Mouse (Mus musculus) retina, adult 2 months (tissue): Measurements from ENCODE around the gene Slc16a11.
"Not testable (repeated sequence)": the region's sequence is repeated elsewhere in the genome, so short reads cannot be mapped to it uniquely, and the experiment has no call there.

ENCODE experiments used
- DNase-seq: peaks from one replicate; pipeline ENCODE4 v3.0.0-alpha.2; 2012; ENCODE audit warnings: low read depth, low spot score

Slc16a11 gene

DNA sequence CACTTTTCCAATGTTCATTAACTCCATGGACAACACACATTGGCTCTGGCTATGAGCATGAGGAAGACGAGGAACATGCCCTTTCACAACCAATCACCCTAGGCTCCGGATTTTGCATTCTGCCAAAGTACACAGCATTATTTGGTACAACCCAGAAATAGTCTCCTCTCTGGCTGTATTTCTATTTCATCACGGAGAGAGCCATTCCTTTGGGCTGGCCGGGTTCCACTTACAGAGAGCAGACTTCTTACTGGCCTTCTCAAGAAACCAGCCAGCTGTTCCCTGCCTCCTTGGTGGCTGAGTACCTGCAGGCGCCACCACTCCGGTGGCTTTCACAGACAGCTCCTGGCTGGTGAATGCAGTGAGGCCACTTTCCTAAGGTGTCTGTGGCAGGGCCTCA, at the start of gene Slc16a11:
TSS of gene Slc16a11 (plus strand) at position 330 of the 400 bp plus-strand sequence.
- no peak for DNase-seq

DNA sequence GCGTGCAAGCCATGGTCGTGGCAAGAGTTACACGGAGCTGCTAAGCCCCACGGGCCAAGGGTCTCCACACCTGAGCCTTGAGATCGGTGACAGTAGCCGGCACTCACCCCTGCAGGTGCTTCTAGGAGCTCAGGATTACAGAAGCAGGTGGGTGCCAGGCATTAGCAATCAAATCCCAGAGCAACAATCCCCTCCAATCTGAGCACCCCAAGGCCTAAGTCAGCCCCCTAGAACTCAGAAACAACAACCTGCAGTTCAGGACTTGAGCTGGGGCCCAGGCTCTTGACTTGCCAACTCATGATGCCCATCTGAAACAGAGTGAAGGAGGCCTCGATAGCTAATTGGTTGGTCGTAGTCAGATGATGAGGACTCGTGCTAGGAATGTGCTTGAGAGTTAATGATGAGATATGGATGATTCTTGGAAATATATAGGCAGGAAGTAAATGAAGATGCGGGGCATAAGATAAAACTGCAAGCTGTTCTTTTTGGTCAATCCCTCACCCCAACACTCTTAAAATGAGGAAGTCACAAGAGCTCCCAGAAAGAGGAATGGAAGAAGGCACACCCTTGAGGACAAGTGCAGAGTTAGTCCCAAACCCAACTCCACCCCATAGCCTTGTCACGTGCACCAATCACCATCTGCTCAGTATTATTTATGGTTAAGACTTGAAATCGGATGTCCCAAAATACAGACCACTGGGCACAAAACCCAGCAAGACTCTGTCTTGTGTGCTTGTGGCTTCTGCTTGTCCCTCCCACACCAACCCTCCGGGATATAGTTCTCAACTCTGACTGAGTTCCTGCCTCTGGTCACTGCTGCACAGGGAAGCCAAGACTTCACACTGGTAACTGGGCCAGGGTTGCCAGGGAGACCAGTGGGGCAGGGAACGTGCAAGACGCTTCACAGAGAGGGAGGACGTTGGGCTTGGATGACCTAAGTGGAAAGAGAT, 46.3 kb upstream of the Slc16a11 start:
- no peak for DNase-seq

DNA sequence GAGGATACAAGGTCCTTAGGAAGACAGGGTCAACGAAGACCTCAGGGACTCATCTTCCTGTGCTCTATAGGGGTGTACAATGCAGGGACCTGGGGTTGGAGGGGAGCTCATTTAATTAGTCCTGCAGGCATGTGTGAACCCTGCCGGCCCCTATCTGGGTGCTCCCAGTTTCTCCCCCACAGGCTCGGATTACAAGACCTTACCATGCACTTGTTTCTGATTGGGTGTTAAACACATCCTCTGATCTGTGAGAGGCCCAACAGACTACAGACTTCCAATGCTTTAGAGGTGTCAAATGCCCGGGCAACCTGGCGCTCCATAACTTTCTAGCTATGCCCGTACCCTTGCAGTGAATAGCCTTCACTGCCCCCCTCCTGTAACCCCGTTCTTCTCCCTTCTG, 44.4 kb upstream of the Slc16a11 start:
- no peak for DNase-seq

DNA sequence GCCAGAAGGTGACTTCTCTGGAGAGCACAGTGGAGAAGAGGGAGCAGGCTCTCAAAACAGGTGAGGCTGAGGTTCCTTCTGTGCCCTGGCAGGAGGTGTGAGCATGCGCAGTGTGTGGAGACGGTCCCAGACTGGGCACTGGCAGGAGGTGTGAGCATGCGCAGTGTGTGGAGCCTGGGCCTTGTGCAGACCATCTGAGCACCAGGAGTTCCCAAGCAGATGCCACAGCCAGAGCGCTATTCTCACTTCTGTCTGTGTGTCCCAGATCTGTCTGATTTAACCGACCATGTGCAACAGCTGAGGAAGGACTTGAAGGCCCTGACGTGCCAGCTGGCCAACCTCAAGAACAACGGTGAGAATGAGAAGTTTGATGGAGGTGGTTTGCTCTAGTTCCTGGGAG, 43.1 kb upstream of the Slc16a11 start:
- DNase-seq = not testable (repeated sequence)

DNA sequence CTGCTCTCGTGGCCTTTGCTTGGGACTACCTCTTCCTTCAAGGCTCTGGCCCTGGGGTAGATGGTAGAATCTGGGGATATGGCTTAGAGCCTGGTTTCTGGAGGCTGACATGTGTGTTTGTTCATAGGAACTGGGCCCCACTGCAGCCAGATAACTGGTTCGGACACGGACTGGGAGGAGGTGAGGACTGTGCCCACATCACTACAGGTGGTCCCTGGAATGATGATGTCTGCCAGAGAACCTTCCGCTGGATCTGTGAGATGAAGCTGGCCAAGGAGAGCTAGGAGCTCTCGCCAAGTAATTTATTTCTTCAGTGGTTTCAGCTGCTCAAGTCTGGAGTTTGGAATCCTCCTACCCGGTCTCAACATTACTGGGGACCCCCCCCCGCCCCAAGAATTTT, 42.3 kb upstream of the Slc16a11 start:
- DNase-seq = no peak

DNA sequence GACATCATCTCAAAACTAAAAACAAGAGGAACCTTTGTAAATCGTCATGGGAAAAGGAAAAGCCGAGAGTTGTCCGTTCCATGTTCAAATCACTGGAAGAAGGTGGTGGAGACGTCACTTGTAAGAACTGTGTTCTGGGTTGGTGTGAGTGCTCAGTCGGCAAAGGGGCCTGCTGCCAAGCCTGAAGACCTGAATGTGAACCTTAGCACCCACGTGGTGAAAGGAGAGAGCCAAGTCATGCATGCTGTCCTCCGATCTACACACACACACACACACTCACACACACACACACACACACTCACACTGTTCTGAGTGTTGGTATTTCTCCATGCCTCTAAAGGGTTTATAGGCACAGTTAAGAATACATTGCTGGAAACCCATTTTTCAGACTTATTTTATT, 41.4 kb upstream of the Slc16a11 start:
- DNase-seq = no peak

DNA sequence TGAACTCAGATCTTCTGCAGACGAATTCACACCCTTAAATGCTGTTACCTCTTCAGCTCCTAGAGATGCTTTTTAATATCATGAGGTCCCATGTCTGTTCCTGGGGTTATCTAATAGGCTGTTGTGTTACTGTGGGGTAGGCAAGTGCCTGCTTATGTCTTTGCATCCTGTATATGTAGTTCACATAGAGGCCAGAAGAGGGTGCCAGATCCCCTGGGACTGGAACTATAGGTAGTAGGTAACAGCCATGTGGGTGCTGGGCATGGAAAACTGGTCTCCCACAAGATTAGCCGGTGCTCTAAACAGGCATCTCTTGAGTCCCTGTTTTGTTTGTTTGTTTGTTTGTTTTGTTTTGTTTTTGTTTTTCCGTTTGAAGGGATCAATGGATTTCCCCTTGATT, 40.7 kb upstream of the Slc16a11 start:
- peak; percentile 15 for DNase-seq

DNA sequence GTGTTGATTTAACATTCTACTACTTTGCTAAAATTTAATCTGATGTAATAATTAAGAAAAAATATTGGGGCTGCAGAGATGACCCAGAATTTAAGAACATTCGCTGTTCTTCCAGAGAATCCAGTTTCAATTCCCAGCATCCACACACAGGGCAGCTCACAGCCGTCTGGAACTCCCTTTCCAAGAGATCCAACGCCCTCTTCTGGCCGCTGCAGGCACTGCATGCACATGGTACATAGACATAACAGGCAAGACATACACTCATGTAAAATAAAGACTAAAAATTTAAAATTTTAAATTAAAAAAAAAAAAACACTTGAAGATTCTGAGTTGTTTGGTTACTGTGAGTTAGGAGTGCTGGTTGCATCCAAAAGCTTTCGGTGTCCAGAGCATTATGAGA, 40.3 kb upstream of the Slc16a11 start:
- no peak for DNase-seq

DNA sequence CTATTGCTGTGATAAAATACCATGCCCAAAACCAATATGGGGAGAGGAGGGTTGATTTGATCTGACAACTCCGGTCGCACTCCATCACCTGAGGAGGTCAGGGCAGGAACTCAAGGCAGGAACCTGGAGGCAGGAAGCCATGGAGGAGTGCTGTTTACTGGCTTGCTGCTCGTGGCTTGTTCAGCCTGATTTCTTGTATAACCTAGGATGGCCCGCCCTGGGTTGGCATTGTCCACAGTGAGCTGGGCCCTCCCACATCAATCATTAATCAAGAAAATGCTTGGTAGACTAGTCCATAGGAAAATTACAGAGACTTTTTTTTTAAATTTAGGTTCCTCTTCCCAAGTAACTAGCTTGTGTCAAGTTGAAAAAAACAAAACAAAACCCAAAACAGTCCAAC, 38.1 kb upstream of the Slc16a11 start:
- no peak for DNase-seq

DNA sequence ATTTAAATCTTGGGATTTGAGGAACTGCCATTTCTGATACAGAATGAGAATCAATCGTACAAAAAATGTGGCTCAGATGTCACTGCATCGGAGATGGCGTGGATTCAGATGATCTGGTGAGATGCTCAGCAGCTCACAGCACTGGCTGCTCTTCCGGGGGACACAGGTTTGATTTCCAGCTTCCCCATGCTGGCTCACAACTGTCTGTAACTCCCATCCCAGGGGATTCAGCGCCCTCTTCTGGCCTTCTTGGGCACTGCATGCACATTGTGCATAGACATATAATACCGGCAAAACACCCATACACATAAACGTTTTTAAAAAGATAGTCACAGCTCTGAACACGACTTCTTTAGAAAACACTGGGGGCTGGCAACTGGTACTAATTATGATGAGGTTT, 34.9 kb upstream of the Slc16a11 start:
- DNase-seq = no peak

DNA sequence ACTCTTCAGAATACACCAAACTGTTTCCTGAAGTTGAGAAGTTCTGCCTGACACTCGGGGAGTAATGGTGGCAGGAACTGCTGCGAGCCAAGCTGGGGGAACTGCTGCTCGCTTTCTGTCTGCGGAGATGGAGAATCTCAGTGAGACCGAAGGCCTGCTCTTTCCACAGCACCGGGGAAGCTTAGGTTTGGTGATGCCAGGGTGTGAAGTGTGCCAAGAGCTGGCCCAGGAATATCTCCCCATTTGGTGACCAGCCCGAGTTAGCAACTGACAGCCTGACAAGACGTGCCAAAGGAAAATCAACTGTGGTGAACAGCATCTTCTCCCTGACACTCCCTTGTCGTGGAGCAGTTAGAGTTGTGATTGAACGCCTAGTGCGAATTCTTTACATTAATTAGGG, 34.2 kb upstream of the Slc16a11 start:
- DNase-seq = no peak

DNA sequence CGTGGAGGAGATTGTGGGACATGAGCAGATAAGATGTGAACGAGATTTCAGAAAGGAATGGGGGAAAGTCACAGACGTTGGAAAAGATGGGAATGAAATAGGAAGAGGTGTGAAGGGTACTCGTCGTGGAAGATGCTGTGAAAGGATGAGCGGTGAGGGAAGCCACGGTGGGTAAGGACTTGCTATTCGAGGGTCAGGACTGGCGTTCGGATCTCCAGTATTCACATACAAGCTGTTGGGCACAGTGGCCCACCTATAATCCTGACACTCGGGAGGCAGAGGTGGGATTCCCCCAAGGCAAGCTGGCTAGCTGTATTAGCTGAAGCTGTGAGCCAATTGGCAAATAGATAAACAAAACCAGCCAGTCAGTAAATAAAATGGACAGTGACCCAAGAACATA, 33.8 kb upstream of the Slc16a11 start:
- no peak for DNase-seq

DNA sequence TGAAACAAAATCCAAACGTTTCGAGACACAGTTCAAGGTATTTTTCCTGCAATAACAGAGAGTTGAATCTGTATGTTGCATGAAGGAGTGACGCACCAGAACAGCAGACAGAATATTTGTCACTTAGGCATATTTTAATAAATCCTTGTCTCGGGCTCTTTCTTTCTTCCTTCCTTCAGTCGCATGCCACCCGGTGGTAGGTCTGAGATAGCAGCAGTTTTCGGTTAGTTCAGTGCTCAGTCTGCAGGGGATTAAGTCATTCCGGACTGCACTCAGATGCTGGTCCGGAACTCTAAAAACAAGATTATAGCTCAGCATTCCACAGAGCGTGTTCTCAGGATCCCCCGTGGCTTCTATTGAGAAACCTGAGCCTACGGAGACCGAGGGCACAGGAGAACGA, 33.2 kb upstream of the Slc16a11 start:
- peak; percentile 20 for DNase-seq

DNA sequence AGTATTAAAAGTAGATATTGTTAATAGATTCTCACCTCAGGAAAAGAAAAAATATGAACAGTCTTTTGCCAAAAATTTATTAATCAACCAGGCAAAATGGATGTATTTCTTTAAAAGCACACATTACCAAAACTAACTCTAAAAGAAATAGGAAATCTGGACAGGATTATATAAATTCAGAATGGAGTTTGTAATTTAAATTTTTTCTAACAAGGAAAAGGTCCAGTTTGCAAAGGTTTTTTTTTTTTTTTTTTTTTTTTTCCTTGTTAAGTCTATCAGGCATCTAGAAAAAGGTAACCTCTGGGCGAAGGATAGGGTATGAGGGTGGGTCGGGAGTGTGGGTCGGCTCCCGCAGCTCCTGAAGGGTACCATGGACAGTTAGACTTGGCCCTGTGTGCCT, 32.1 kb upstream of the Slc16a11 start:
- no peak for DNase-seq

DNA sequence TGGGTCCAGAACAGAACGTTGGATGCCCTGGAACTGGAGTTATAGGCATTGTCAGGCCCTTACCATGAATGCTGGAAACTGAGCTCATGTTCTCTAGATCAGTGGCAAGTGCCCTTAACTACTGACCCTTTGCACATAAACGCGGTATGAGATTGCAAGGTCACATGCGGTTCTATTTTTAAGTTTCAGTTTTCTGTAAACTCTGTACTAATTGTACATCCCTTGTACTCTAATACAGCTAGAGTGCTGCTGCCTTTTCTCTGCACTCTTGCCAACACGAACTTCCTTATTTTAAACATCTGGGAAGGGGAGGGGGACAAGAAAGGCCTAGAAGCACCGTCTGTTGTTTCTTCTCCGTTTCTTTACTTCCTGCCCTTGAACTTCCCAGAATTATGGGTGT, 27.4 kb upstream of the Slc16a11 start:
- no peak for DNase-seq

DNA sequence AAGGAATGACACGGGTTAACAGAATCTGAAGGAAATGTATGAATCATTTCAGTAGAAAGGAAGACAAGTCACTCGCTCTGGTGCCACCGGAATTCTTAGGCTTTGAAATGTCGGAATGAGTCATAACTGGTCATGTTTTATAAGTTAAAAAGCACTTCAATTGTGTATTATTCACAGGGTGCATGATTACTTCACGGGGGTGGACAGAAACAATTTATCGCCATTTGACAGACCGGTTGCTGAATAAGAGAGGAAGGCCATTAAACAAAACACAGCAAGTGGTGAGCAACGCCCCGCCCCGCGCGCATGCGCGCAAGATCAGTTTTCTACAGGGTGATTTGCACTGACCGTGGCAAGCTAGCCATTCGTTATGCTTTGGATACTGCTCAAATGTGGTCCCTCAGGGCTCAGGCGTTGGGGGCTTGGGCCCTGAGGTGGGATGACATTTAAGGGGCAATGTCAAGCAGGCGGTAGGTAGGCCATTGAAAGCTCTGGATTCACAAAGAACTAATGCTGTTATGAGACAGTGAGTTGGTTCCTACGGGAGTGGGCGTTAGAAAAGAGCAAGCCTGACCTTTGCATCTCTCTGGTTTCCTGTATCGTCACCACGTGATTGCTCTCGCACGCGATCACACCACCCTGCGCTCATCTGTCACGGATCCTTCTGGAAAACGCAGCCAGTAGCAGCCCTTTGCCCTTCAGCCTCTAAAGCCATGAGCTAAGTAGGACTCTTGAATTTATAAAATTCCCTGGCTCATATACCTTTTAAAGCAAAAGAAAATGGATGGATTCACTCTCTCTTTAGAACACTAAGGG, 23.0 kb upstream of the Slc16a11 start:
- DNase-seq = no peak

DNA sequence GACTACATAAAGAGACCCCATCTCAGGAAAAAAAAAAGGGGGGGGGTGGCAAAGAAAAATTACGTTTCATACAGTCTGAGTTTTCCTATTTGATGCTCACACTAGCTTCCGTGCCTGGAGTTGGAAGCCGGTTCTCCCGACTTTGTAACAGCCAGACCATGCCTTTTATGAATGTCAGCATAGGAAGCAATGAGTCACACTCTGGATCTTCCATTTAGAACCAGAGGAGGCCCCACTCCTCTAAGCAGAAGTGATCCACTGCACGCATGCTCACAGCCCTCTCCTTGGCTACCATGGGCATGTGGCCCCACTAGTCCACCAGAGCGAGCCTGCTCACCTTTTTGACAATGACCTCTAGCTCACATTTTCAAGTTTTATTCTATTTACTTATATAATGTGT, 21.4 kb upstream of the Slc16a11 start:
- no peak for DNase-seq

DNA sequence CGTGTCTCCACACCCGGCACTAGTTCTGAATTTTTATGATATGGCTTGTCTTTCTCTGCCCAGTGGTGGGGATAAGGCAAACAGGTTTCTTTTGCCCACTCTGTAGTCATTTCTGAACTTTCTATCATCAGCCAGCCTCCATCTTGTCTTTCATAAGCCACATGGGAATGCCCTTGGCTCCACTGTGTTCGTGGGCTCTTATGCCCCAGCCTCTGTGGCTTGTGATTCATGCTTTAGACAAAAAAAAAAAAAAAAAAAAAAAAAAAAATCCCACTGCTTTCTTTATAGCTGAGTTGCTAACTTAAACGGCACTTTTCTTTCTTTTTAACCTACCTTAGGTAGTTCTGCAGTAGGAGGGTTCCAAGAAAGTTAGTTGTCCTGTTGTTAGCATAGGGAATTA, 20.4 kb upstream of the Slc16a11 start:
- DNase-seq = no peak

DNA sequence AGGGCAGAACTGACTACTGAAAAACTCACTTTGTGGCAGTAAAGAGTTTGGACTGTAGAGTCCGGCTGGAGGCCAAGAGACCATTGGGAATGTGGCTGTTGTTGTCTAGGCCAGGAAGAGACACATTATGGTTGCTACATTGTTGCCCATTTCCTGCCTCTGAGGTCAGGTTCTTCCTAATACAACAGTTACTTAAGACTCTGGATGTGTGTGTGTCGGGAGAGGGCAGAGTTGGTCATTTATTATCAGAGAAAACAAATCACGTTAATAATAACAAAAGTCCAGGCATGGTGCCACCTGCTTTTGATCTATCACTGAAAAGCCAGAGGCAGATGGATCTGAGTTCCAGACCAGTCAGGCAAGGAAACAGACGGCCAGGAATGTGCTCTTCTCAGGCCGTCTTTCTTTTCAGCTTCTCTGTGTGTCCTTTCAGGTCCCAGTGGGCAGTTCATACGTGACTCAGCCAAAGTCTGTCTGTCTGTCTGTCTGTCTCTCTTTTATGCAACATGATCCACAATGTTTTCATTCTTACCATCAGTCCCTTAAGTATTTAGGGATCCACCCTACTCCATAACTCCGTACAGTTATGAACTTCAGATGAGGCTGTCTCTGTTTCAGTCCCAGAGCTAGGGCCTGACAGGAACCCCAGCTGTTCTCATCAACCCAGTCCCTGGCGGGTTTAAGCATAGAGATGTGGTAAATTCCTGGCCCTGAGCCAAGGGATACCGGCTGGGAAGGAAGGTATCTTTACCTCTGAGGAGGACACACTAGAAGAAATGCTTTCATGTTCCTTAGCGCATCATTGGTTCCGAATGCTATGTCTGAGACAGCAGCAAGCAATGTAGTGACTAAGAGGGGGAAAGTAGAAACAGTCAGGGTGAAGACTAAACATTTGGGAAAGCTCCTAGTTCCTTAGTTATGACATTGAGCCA, 18.9 kb upstream of the Slc16a11 start:
- no peak for DNase-seq

DNA sequence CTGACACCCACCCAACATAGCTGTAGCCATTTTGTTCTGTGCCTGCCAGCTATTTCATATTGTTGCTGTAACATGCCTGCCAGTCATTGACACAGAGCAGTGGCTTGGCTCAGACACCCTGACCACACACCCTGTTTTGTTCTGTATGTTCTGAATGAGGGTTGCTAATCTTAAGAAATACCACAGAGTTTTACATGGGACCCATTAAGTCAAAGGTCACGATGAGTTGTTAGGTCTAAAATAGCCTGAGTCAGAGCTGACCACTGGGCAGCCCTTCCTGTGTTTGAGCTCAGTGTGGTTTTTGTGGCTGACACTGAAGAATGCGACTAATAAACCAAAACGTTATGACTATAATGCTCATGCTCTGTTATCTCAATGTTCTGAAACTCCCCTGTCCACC, 14.2 kb upstream of the Slc16a11 start:
- DNase-seq = no peak

DNA sequence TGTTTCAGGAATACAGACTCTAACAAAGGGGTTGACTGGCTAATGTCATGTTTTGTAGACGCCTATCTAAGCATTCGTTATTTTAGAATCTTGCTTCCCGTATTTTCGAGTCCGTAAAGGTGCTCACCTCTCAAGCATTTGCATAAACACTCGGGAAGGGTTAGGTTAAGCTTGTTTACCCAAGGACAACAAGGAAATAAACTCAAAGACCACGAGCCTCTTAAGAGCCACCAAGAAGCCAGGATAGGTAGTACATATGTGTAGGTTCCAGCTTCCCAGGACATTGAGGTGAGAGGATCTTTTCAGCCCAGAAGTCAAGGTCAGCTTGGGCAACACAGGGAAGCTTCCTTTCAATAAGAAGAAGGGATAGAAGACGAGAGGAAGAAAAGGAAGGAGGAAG, 13.4 kb upstream of the Slc16a11 start:
- DNase-seq = no peak
